Mouse (Mus musculus) cerebellum, adult 11-12 months (tissue): ENCODE measurements around the gene Kras.
A peak's percentile ranks its signal among the peaks of the same experiment; 100 is the strongest.

Experiments used
- DNase-seq: peaks from one replicate; pipeline ENCODE4 v3.0.0; 2022

Kras gene

GRCm38 (mm10) chr6:145250185-145250791 is at the start of gene Kras:
Gene Kras (minus strand): TSS chr6:145250239.
- DNase-seq = peak; percentile 89

- DNase-seq = no peak
These were observed 47.6 kb upstream of the Kras start for GRCm38 (mm10) chr6:145297626-145298025.

DNA sequence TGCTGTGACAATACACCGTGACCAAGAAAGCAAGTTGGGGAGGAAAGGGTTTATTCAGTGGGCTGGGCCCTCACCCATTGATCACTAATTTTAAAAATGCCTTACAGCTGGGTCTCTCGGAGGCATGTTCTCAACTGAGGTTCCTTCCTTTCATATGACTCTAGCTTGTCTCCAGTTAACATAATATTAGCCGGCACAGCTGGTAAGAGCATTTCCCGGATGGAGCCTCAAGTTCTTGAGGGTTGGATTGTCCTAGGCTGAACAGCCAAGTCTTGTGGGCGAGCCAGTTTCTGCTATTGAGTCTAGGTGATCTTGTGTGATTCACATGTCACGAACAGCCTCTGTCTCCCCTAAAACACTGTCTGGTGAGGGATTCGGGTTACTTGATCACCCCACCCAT is 46.9 kb upstream of the Kras start:
- no peak for DNase-seq

DNA sequence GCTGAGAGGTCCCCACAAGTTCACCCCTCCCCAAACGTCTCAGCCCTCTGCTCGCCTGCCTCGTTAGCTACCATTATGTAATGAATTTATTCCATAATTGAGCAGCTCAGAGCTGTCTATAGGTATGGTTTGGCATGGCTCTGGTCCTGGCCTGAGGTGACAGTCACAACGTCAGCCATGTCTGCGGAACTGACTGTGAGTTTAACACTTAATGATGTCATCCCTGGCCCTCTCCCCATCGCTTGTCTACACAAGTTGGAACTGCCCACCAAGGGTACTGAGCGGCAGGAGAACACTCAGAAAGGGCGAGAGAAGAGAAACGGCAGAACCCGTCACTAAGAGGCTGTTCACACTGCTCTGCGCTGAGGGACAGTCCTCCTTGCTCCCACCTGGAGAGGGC is 45.1 kb upstream of the Kras start:
- DNase-seq = no peak

- no peak for DNase-seq
These were observed 43.1 kb upstream of the Kras start for GRCm38 (mm10) chr6:145293156-145293555.

- no peak for DNase-seq
These were observed 41.6 kb upstream of the Kras start for GRCm38 (mm10) chr6:145291383-145292289.

DNA sequence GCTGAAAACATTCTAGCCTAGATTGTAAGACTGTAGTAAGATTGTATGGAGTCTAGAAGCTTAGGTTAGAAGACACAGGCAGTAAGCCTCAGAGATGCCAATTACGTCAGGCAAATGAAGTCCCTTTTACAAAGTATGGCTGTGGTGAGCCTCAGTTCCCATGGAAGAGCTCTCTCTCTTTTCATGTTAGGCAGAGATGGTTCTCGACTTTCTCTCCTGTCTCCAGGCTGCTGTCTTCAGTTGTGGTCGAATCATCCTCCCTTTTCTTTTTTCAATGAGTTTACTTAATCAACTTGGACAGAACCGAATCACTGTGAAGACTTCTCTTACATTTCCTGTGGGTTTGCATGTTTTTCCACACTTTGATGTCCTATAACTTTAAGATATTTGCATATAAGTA is 35.6 kb upstream of the Kras start:
- no peak for DNase-seq

DNA sequence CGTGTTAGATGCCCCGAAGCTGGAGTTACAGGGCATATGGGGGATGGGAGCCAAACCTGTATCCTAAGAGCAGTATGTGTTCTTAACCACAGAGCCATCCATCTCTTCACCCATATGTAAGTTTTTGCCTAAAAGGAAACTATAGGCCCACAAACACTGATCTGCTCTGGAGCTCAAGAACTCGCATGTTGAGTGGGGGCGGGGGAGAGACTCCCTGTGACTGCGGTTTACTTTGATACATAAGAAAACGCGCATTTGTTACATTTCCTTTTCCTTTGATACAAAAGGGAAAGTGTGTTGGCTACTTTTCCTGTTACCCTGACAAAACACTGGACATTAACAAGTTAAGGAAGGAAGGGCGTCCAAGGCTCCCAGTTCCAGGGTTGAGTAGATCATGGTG is 34.2 kb upstream of the Kras start:
- no peak for DNase-seq

GRCm38 (mm10) chr6:145277138-145277763 is 27.2 kb upstream of the Kras start:
- no peak for DNase-seq

DNA sequence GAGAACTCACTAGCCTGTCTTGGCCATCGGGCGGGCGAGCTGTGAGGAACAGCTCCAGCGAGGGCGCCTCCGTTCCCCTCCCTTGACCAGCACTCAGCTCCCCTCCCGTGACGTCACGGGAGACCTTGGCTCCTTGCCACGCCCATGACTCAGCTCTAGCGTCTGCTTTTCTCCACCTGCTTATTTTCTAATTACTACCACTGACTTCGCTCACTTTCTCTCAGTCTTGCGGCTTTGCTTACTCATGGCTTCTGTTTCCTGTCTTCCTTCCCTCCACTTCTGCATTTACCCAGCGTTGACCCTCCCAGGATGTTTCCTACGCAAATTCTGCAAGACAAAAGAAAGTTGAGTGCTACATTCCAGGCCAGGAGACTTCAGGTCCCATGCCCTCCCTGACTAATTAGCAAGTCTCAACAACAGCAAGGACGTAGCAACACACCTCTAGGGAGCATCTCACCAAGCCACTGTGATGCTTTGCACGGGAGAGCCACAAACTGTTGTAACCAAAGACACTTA is 26.3 kb upstream of the Kras start:
- peak; percentile 26 for DNase-seq

DNA sequence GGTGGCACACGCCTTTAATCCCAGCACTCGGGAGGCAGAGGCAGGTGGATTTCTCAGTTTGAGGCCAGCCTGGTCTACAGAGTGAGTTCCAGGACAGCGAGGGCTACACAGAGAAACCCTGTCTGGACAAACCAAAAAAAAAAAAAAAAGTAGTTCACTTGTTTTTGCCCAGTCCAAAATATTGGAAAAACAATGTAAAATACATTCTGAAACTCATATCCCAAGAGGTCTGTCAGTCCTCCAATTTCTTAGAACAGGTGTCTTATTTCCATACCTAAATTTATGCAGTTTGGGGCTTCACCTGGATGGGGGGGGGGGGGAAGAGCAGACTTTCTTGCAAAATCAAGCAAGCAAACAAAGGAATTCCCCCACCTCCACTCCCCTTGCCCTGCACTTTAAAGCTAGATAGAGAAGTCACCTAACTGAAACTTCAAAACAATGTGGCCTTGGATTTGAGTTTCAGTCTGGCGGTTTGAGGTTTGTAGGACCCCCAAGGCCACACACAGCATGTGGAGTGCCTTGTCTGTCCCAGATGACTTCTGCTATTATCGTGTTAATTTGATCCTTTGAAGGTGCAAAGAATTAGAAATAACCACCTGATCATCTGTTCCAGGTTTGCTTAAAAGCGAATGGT is 25.7 kb upstream of the Kras start:
- no peak for DNase-seq

GRCm38 (mm10) chr6:145273971-145274620 is 24.1 kb upstream of the Kras start:
- DNase-seq = no peak

DNA sequence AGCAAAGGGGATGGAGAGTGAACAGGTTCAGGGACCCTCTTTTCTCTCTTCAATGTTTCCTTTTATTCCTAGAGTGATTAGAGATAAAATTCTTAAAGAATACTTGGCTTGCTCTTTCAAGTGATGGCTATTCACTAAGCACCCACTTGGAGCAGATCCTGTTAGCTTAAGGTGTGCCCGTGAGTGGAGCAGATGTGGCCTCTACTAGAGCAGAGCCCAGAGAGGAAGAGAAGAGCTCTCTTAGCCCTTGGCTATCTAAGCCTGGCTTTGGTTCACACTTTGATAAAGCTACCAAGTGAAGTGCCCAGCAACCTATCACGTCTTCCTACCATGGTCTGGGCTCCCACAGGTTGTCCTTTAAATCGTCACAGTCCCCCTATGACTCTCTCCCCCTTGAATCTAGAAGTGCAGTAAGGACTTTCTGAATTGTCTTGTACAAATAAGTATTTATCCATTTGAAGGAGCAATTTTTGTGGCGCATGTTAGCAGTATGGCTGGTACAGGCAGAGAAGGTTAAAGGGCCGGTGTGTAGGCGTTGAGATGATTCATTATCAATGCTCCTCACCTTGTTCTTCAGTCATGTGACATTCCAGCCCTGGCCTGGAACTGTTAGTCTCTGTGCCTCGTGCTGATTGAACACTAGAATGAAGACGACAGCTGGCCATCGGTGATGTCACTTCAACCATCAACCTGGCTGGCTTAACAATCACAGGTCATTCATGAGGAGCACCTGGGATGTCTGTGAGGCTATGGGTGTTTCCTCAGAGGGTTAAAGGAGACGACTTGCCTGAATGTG is 22.3 kb upstream of the Kras start:
- DNase-seq = no peak

DNA sequence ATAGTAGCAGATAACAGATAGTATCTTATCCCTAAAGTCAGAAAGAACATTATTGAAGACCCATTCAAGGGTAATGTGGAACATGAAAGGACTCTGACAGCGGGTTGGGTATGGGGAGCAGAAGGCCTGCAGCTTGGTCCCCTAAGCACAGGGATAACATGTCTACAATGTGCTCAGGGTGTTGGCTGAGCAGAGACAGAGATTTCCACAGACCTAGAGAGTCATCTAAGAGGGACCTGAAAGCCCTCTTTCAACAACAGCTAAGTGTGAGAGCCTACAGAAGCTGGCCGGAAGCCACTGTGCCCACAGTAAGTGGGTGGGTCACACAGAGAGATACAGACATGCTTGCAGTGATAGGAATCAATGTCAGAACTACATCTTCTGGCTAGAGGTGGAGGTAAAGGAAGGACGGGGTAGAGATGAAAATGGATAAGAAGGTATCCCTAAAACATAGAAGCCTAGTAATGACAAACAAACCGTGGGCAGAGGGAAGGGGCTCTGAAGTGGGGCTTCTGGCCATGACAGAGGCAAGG is 19.3 kb upstream of the Kras start:
- no peak for DNase-seq

GRCm38 (mm10) chr6:145267692-145268091 is 17.7 kb upstream of the Kras start:
- no peak for DNase-seq

DNA sequence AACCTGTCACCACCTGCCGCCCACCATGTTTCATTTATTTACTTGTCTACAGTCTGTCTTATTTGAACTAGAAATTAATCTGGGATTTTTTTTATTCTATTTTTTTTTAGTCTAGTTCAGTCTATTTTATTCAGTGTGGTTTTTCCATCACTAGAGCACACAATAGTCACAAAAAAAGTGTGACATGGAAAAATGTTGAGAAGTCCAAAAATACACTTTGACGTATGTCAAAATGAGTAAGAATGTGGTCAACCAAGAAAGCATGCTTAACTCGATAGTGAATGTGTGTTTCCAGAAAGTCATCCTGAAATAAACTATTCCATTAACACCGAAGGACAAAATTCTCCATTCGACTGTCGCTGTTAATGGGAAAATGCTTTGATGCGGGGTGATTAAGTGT is 12.3 kb upstream of the Kras start:
- DNase-seq = no peak

- DNase-seq = no peak
These were observed 6.6 kb upstream of the Kras start for GRCm38 (mm10) chr6:145256701-145257073.

DNA sequence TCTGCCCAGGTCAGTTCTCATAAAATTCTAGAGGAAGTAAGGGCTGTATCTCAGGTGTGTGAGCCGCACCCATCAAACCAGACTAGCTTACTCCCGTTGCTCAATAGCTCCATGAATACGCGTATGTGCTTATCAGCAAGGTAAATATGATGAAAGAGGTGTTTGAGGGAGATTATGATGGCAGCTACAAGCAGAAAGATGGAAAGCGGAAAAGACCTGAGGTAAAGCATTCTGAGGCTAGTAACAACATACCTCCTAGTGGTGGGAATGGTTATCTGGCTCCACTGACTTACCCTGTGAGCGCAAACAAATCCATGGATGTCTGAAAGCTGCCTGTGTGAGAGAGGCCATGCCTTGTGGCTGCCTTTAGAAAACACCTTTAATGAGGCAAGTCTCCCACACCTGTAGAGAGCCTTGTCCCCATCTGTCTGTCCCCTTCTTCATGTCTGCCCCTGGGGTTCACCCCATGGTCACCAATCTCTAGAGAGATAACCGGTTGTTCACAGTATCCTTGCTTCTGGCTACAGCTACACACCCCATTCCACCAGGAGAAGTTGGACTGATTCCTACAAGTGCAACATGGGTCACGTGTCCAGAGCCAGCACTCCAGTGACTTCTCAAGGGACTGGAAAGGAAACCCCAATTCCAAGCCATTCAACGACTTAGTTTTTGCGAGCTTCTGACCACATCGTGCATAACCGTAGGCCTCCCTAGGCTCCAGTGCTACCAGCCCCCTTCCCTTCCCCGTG is 6.1 kb upstream of the Kras start:
- DNase-seq = no peak

DNA sequence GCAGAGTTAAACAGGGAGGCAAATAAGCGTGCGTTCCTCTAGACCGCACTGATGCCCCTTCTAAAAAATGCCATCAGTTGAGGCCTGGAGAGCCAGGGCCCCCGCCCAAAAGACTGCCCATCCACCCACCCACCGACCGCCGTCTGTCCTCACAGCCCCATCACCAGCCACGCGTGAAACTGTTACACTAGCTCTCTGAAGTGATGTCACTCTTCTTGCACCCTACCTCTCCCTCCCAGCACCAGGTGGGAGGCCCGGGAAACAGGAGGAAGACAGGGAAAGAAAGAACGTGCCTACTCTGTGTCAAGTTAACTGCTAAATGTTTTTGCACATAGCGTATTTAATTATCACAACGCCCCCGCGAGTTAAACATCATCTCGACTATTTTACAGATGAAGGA is 781 bp upstream of the Kras start:
- DNase-seq = no peak

GRCm38 (mm10) chr6:145249291-145250184 is 501 bp downstream of the Kras start:
- peak; percentile 72 for DNase-seq
